Mouse (Mus musculus): ENCODE measurements around the gene Ptprn2. TPM values are rescaled to one million over a fixed set of nuclear protein-coding genes. Genes with fewer than 3 reads are reported as not detected.

Gene Ptprn2
- polyA plus RNA-seq, 1 experiment from 2014 or later = 7.9 TPM

- no peaks in the 10 kb centered on the region for H3K36me3 ChIP-seq
- H3K27me3 ChIP-seq (ENCODE audit: low read depth, poor library complexity, severe bottlenecking) = no peaks in the 10 kb centered on the region
- H3K4me1 ChIP-seq = peaks cover 33% of the 10 kb centered on the region
- DNase-seq (ENCODE audit: low spot score) = no peak
- no peak overlapping the region for H3K4me3 ChIP-seq
- 82% methylated on average over 8 of the region's 8 CpGs for WGBS
- no peaks in the 10 kb centered on the region for H3K9me3 ChIP-seq (replicated peaks)
- H3K27ac ChIP-seq (replicated peaks) = no peak overlapping the region
Measured at GRCm38 (mm10) chr12:116598123-116599005, 112.8 kb downstream of the Ptprn2 start.

GRCm38 (mm10) chr12:116599537-116599936 lies 114.0 kb downstream of the Ptprn2 start:
- H3K27ac ChIP-seq (replicated peaks) = peak overlapping the region; percentile 30; the same call in 1 of the 2 replicates
- DNase-seq (ENCODE audit: low spot score) = peak; percentile 73
- WGBS = 65% methylated on average over 1 of the region's 1 CpGs

GRCm38 (mm10) chr12:116600054-116600453 lies 114.5 kb downstream of the Ptprn2 start:
- no peak overlapping the region for H3K4me3 ChIP-seq
- peak overlapping the region; percentile 30; the same call in 1 of the 2 replicates for H3K27ac ChIP-seq (replicated peaks)
- no peaks in the 10 kb centered on the region for H3K9me3 ChIP-seq (replicated peaks)
- DNase-seq (ENCODE audit: low spot score) = no peak
- peaks cover 33% of the 10 kb centered on the region for H3K4me1 ChIP-seq
- H3K27me3 ChIP-seq (ENCODE audit: low read depth, poor library complexity, severe bottlenecking) = no peaks in the 10 kb centered on the region
- no peaks in the 10 kb centered on the region for H3K36me3 ChIP-seq
- WGBS = 85% methylated on average over 6 of the region's 6 CpGs

More at GRCm38 (mm10) chr12:116599537-116599936, 114.0 kb downstream of the Ptprn2 start:
- Histone ChIP-seq H3K36me3 (no peaks in the 10 kb centered on the region), H3K4me1 (peaks cover 33% of the 10 kb centered on the region), H3K9me3 (replicated peaks) (no peaks in the 10 kb centered on the region), H3K27me3 (ENCODE audit: low read depth, poor library complexity, severe bottlenecking) (no peaks in the 10 kb centered on the region), H3K4me3 (no peak overlapping the region)

- Histone ChIP-seq H3K27ac (replicated peaks) (no peak overlapping the region), H3K27me3 (ENCODE audit: low read depth, poor library complexity, severe bottlenecking) (no peaks in the 10 kb centered on the region), H3K9me3 (replicated peaks) (no peaks in the 10 kb centered on the region), H3K4me3 (no peak overlapping the region), H3K4me1 (peaks cover 33% of the 10 kb centered on the region), H3K36me3 (no peaks in the 10 kb centered on the region)
- 88% methylated on average over 3 of the region's 3 CpGs for WGBS
- no peak for DNase-seq (ENCODE audit: low spot score)
Measured at GRCm38 (mm10) chr12:116601395-116601794, 115.9 kb downstream of the Ptprn2 start.

GRCm38 (mm10) chr12:116601921-116602320 lies 116.4 kb downstream of the Ptprn2 start:
- DNase-seq (ENCODE audit: low spot score) = no peak
- no peak overlapping the region for H3K27ac ChIP-seq (replicated peaks)
- peaks cover 33% of the 10 kb centered on the region for H3K4me1 ChIP-seq
- no peaks in the 10 kb centered on the region for H3K9me3 ChIP-seq (replicated peaks)
- no peaks in the 10 kb centered on the region for H3K36me3 ChIP-seq
- no peak overlapping the region for H3K4me3 ChIP-seq
- WGBS = 84% methylated on average over 5 of the region's 5 CpGs
- H3K27me3 ChIP-seq (ENCODE audit: low read depth, poor library complexity, severe bottlenecking) = no peaks in the 10 kb centered on the region

- WGBS = 87% methylated on average over 6 of the region's 6 CpGs
- Histone ChIP-seq H3K9me3 (replicated peaks) (no peaks in the 10 kb centered on the region), H3K27ac (replicated peaks) (no peak overlapping the region), H3K4me1 (no peaks in the 10 kb centered on the region), H3K27me3 (ENCODE audit: low read depth, poor library complexity, severe bottlenecking) (no peaks in the 10 kb centered on the region), H3K4me3 (no peak overlapping the region), H3K36me3 (no peaks in the 10 kb centered on the region)
- no peak for DNase-seq (ENCODE audit: low spot score)
Measured at GRCm38 (mm10) chr12:116608598-116608997, 123.1 kb downstream of the Ptprn2 start.

GRCm38 (mm10) chr12:116619868-116620267 lies 134.3 kb downstream of the Ptprn2 start:
- 46% methylated on average over 5 of the region's 5 CpGs for WGBS

GRCm38 (mm10) chr12:116620299-116620698 lies 134.8 kb downstream of the Ptprn2 start:
- no peak overlapping the region for H3K4me3 ChIP-seq
- WGBS = 78% methylated on average over 3 of the region's 3 CpGs
- no peaks in the 10 kb centered on the region for H3K4me1 ChIP-seq
- no peaks in the 10 kb centered on the region for H3K27me3 ChIP-seq (ENCODE audit: low read depth, poor library complexity, severe bottlenecking)
- no peak overlapping the region for H3K27ac ChIP-seq (replicated peaks)
- no peaks in the 10 kb centered on the region for H3K9me3 ChIP-seq (replicated peaks)
- DNase-seq (ENCODE audit: low spot score) = no peak
- no peaks in the 10 kb centered on the region for H3K36me3 ChIP-seq

More at GRCm38 (mm10) chr12:116619868-116620267, 134.3 kb downstream of the Ptprn2 start:
- no peaks in the 10 kb centered on the region for H3K36me3 ChIP-seq
- no peaks in the 10 kb centered on the region for H3K9me3 ChIP-seq (replicated peaks)
- H3K27me3 ChIP-seq (ENCODE audit: low read depth, poor library complexity, severe bottlenecking) = no peaks in the 10 kb centered on the region
- H3K4me1 ChIP-seq = no peaks in the 10 kb centered on the region
- no peak overlapping the region for H3K27ac ChIP-seq (replicated peaks)
- peak; percentile 62 for DNase-seq (ENCODE audit: low spot score)
- no peak overlapping the region for H3K4me3 ChIP-seq

GRCm38 (mm10) chr12:116621325-116622040 lies 136.0 kb downstream of the Ptprn2 start:
- Histone ChIP-seq H3K27ac (replicated peaks) (no peak overlapping the region), H3K4me1 (no peaks in the 10 kb centered on the region), H3K27me3 (ENCODE audit: low read depth, poor library complexity, severe bottlenecking) (no peaks in the 10 kb centered on the region), H3K36me3 (no peaks in the 10 kb centered on the region), H3K4me3 (no peak overlapping the region), H3K9me3 (replicated peaks) (no peaks in the 10 kb centered on the region)
- WGBS = 84% methylated on average over 10 of the region's 10 CpGs
- DNase-seq (ENCODE audit: low spot score) = no peak

- Histone ChIP-seq H3K27ac (replicated peaks) (no peak overlapping the region), H3K9me3 (replicated peaks) (no peaks in the 10 kb centered on the region), H3K27me3 (ENCODE audit: low read depth, poor library complexity, severe bottlenecking) (no peaks in the 10 kb centered on the region), H3K36me3 (no peaks in the 10 kb centered on the region), H3K4me1 (no peaks in the 10 kb centered on the region), H3K4me3 (no peak overlapping the region)
- 74% methylated on average over 6 of the region's 6 CpGs for whole genome bisulfite sequencing
- DNase-seq (ENCODE audit: low spot score) = no peak
Measured at GRCm38 (mm10) chr12:116622665-116623387, 137.3 kb downstream of the Ptprn2 start.

- no peak overlapping the region for H3K4me3 ChIP-seq
- no peaks in the 10 kb centered on the region for H3K9me3 ChIP-seq (replicated peaks)
- no peaks in the 10 kb centered on the region for H3K4me1 ChIP-seq
- DNase-seq (ENCODE audit: low spot score) = peak; percentile 59
- H3K27ac ChIP-seq (replicated peaks) = no peak overlapping the region
- no peaks in the 10 kb centered on the region for H3K36me3 ChIP-seq
- WGBS = 59% methylated on average over 9 of the region's 9 CpGs
- H3K27me3 ChIP-seq (ENCODE audit: low read depth, poor library complexity, severe bottlenecking) = no peaks in the 10 kb centered on the region
Measured at GRCm38 (mm10) chr12:116625391-116626281, 140.1 kb downstream of the Ptprn2 start.

GRCm38 (mm10) chr12:116628992-116629391 lies 143.5 kb downstream of the Ptprn2 start:
- Histone ChIP-seq H3K9me3 (replicated peaks) (no peaks in the 10 kb centered on the region), H3K27ac (replicated peaks) (no peak overlapping the region), H3K27me3 (ENCODE audit: low read depth, poor library complexity, severe bottlenecking) (no peaks in the 10 kb centered on the region), H3K4me3 (no peak overlapping the region), H3K36me3 (no peaks in the 10 kb centered on the region), H3K4me1 (no peaks in the 10 kb centered on the region)
- 84% methylated on average over 3 of the region's 3 CpGs for WGBS
- DNase-seq (ENCODE audit: low spot score) = no peak

Measured in midbrain, embryonic 10.5 days (tissue).